Mouse (Mus musculus) lung, adult 10 weeks (tissue): ENCODE measurements around the gene Ganab. TPM values are rescaled to one million over a fixed set of nuclear protein-coding genes. Genes with fewer than 3 reads are reported as not detected.

ENCODE experiments used
- polyA plus RNA-seq: library from polyadenylated mRNA; stranded (reverse); fragments of 350-450 nt; fragmentation: Illumina TruSeq; extraction: RNeasy Lipid Tissue Mini Kit (QIAGEN cat#74804); gene quantifications from one replicate; pipeline ENCODE4 v1.2.3, GENCODE M21; 2014; ENCODE audit warnings: low read depth, low replicate concordance; ENCODE audit not compliant: insufficient read depth

Ganab gene
- polyA plus RNA-seq, 1 experiment from 2014 or later, result 51.6 TPM

Other genes starting within 250 kb of the Ganab start
- 0.19 TPM for gene Chrm1, start 234.3 kb upstream of the Ganab start, polyA plus RNA-seq
- gene Slc3a2, start 174.7 kb upstream of the Ganab start, polyA plus RNA-seq, result 184 TPM
- 29.3 TPM for gene Wdr74, start 162.2 kb upstream of the Ganab start, polyA plus RNA-seq
- not detected for gene 1700092M07Rik, start 157.4 kb upstream of the Ganab start, polyA plus RNA-seq
- 52.5 TPM for gene Stx5a, start 156.7 kb upstream of the Ganab start, polyA plus RNA-seq
- gene Nxf1, start 141.0 kb upstream of the Ganab start, polyA plus RNA-seq, result 135 TPM
- 124 TPM for gene Tmem223, start 127.1 kb upstream of the Ganab start, polyA plus RNA-seq
- 59.3 TPM for gene Tmem179b, start 123.6 kb upstream of the Ganab start, polyA plus RNA-seq
- gene Taf6l, start 111.7 kb upstream of the Ganab start, polyA plus RNA-seq, result 4.5 TPM
- 97.1 TPM for gene Polr2g, start 99.5 kb upstream of the Ganab start, polyA plus RNA-seq
- 1.6 TPM for gene Zbtb3, start 95.5 kb upstream of the Ganab start, polyA plus RNA-seq
- 10.6 TPM for gene Ttc9c, start 78.7 kb upstream of the Ganab start, polyA plus RNA-seq
- 37.3 TPM for gene Hnrnpul2, start 78.1 kb upstream of the Ganab start, polyA plus RNA-seq
- gene AC129217.1, start 68.3 kb upstream of the Ganab start, polyA plus RNA-seq, result not detected
- gene Bscl2, start 60.6 kb upstream of the Ganab start, polyA plus RNA-seq, result 60.1 TPM
- not detected for gene Gng3, start 58.9 kb upstream of the Ganab start, polyA plus RNA-seq
- gene Lrrn4cl, start 47.3 kb upstream of the Ganab start, polyA plus RNA-seq, result 1.6 TPM
- 167 TPM for gene Ubxn1, start 26.6 kb upstream of the Ganab start, polyA plus RNA-seq
- 59.1 TPM for gene Uqcc3, start 17.1 kb upstream of the Ganab start, polyA plus RNA-seq
- 19.9 TPM for gene Lbhd1, start 14.3 kb upstream of the Ganab start, polyA plus RNA-seq
- gene Gm49403, start 14.1 kb upstream of the Ganab start, polyA plus RNA-seq, result not detected
- gene 1810009A15Rik, start 9.2 kb upstream of the Ganab start, polyA plus RNA-seq, result 54.1 TPM
- gene Gm49416, start 9.1 kb upstream of the Ganab start, polyA plus RNA-seq, result not detected
- gene Ints5, start 5.1 kb upstream of the Ganab start, polyA plus RNA-seq, result 8.7 TPM
- gene B3gat3, start 22.3 kb downstream of the Ganab start, polyA plus RNA-seq, result 54.5 TPM
- 6.0 TPM for gene Rom1, start 31.3 kb downstream of the Ganab start, polyA plus RNA-seq
- gene Eml3, start 31.5 kb downstream of the Ganab start, polyA plus RNA-seq, result 17.3 TPM
- gene Mta2, start 43.8 kb downstream of the Ganab start, polyA plus RNA-seq, result 43.6 TPM
- gene Tut1, start 55.8 kb downstream of the Ganab start, polyA plus RNA-seq, result 8.5 TPM
- gene Eef1g, start 69.0 kb downstream of the Ganab start, polyA plus RNA-seq, result 297 TPM
- gene Ahnak, start 91.2 kb downstream of the Ganab start, polyA plus RNA-seq, result 67.3 TPM
- gene Scgb1a1, start 189.9 kb downstream of the Ganab start, polyA plus RNA-seq, result 187,175 TPM
- gene Asrgl1, start 237.6 kb downstream of the Ganab start, polyA plus RNA-seq, result 5.4 TPM